Mouse (Mus musculus): ENCODE data around the gene Tbc1d9. TPM values are rescaled to one million over a fixed set of nuclear protein-coding genes. Genes with fewer than 3 reads are reported as not detected.

Tbc1d9 gene
- 0.51 and 0.71 TPM in 2 replicates for polyA plus RNA-seq (2015; fragmentation: Nextera tagmentation; extraction: Ambion mirVana)

DNA sequence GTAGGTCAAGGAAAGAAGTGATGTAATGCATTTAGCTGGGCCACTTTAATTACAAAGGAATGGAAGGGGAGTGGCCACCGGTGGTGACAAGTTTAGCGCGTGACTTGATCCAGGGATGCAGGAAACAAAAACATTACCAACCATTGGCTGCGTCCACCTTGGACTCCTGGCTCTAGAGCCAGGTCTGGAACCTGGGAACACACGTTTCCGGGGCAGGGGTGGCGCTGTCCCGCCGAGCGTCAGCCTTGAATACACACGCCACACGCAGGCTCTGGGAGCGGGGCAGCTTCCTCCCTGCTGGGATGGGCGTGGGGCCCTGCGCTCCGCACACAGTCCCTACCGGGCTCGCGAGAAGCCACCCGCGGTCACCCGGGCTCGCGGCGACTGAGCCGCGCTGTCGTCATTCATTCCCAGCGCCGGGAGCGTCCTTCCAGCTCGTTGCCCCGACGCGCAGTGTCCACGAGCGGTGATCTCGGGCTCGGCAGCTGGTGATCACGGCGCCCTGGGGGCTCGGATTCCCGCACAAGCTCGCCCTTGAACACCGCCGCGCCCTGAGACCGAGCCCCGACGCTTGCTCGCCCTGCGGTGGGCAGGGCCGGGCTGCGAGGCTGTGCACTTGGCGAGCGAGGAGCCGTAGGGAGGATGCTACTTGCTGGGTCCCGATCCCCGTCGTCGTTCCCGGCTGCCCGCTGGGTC, at the start of gene Tbc1d9:
Gene Tbc1d9, plus strand, starts transcription at position 118 of the 696 bp plus-strand sequence.
- peak within 1 kb of the TSS; percentile 76 for H3K4me2 ChIP-seq
- H3K36me3 ChIP-seq = no peaks in the 10 kb centered on the region
- ATAC-seq (ENCODE audit: low read depth) = peak; percentile 79
- peak within 1 kb of the TSS; percentile 59 for H3K27ac ChIP-seq
- peaks cover 51% of the 10 kb centered on the region for H3K27me3 ChIP-seq
- H3K4me1 ChIP-seq (replicated peaks) = peaks cover 10% of the 10 kb centered on the region
- H3K9me3 ChIP-seq (replicated peaks) = no peaks in the 10 kb centered on the region
- H3K9ac ChIP-seq = peak within 1 kb of the TSS; percentile 68
- WGBS (ENCODE audit: insufficient replicate concordance) = under 1% methylated on average over 63 of the region's 63 CpGs
- peak within 1 kb of the TSS; percentile 64 for H3K4me3 ChIP-seq (replicated peaks)
- DNase-seq = peak; percentile 6

DNA sequence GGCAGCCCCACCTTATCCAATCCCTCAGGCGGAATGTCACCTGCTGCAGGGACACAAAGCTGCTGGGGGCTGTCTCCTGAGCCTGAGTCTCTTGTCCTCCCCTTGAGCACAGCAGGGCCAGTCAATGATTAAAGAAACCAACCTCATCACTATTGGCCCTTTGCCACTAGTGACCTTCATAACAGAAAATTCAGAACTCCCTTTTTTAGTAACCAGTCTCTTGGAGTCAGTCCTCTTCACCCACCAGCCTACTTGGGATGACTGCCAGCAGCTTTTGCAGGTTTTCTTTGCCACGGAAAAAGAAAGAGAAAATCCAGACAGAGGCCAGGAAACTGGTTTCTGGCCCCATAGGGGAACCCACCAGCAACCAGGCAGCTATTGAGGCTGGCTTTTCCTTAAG, 30.1 kb upstream of the Tbc1d9 start:
- Histone ChIP-seq H3K9me3 (replicated peaks) (no peaks in the 10 kb centered on the region), H3K27me3 (no peaks in the 10 kb centered on the region), H3K4me1 (replicated peaks) (no peaks in the 10 kb centered on the region), H3K9ac (no peak overlapping the region), H3K36me3 (no peaks in the 10 kb centered on the region), H3K4me2 (no peak overlapping the region), H3K27ac (no peak overlapping the region), H3K4me3 (replicated peaks) (no peak overlapping the region)
- 50% methylated on average over 2 of the region's 2 CpGs for WGBS (ENCODE audit: insufficient replicate concordance)
- no peak for ATAC-seq (ENCODE audit: low read depth)
- no peak for DNase-seq

DNA sequence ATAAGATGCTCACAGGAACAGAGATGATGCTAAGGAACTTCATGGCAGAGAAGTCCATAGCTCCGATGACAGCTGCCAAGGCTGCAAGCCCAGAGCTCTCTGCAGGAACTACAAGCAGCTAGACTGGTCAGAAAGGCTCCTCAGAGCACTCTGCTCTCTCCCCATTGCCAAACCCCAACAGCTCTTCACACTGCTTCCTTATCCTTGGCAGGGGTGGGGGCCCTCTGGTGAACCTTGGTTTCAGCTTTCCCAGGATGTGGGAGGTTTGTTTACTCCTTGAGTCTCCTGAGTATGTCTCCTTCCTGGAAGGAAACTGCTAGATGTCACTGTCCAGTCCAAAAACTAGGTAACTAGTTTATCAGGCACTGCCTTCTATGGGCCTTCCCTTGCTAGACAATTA, 25.1 kb upstream of the Tbc1d9 start:
- Histone ChIP-seq H3K9me3 (replicated peaks) (no peaks in the 10 kb centered on the region), H3K9ac (no peak overlapping the region), H3K27ac (no peak overlapping the region), H3K36me3 (no peaks in the 10 kb centered on the region), H3K27me3 (no peaks in the 10 kb centered on the region), H3K4me1 (replicated peaks) (peaks cover 3% of the 10 kb centered on the region; the same call in 1 of the 2 replicates), H3K4me3 (replicated peaks) (no peak overlapping the region), H3K4me2 (no peak overlapping the region)
- ATAC-seq (ENCODE audit: low read depth) (no peak), DNase-seq (no peak)
- WGBS (ENCODE audit: insufficient replicate concordance) = 55% methylated on average over 1 of the region's 1 CpGs

DNA sequence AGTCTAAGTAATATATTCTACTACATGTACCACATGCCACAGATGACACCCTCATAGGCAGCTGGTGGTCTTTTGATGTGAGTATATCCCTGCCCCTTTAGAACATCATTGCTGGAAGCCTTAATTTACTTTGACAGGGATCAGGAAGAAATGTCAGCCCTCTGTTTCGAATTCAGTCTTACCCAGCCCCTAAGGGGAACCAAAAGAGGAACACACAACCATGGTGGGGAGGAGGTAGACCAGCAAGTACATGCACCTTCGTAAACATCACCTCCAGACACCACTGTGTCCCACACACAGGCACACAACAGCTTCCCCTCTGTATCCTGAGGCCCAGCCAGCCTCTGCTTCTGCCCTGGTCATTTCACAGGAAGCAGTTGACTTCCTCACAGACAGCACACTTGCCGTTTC, 24.4 kb upstream of the Tbc1d9 start:
- WGBS (ENCODE audit: insufficient replicate concordance) = 20% methylated on average over 3 of the region's 3 CpGs
- Histone ChIP-seq H3K9me3 (replicated peaks) (no peaks in the 10 kb centered on the region), H3K4me3 (replicated peaks) (no peak overlapping the region), H3K4me2 (no peak overlapping the region), H3K27ac (peak overlapping the region; percentile 32; the same call in 1 of the 2 replicates), H3K27me3 (no peaks in the 10 kb centered on the region), H3K9ac (no peak overlapping the region), H3K36me3 (no peaks in the 10 kb centered on the region), H3K4me1 (replicated peaks) (peaks cover 3% of the 10 kb centered on the region; the same call in 1 of the 2 replicates)
- no peak for DNase-seq
- ATAC-seq (ENCODE audit: low read depth) = no peak

DNA sequence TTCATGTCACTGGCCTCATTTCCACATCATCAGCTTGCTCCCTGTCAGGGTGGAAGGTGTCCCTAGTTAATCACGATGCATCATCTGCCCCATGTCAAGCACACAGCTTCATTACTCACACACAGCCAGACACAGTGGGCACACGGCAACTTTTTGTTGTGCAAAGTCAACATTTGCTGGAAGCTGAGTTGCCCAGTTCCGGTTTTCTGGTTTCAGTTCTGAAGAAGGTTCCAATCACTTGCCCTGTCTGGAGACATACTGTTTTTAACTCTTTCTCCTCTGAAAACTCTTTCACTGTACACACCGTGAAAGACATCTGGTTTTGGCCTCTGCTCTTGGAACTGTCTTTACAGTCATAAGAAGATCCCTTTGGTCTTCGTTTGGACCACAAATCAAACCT, 23.8 kb upstream of the Tbc1d9 start:
- peaks cover 3% of the 10 kb centered on the region; the same call in 1 of the 2 replicates for H3K4me1 ChIP-seq (replicated peaks)
- no peak overlapping the region for H3K9ac ChIP-seq
- no peak overlapping the region for H3K4me3 ChIP-seq (replicated peaks)
- no peaks in the 10 kb centered on the region for H3K27me3 ChIP-seq
- H3K36me3 ChIP-seq = no peaks in the 10 kb centered on the region
- WGBS (ENCODE audit: insufficient replicate concordance) = 43% methylated on average over 5 of the region's 5 CpGs
- no peak for ATAC-seq (ENCODE audit: low read depth)
- H3K9me3 ChIP-seq (replicated peaks) = no peaks in the 10 kb centered on the region
- no peak overlapping the region for H3K4me2 ChIP-seq
- no peak for DNase-seq
- H3K27ac ChIP-seq = no peak overlapping the region

DNA sequence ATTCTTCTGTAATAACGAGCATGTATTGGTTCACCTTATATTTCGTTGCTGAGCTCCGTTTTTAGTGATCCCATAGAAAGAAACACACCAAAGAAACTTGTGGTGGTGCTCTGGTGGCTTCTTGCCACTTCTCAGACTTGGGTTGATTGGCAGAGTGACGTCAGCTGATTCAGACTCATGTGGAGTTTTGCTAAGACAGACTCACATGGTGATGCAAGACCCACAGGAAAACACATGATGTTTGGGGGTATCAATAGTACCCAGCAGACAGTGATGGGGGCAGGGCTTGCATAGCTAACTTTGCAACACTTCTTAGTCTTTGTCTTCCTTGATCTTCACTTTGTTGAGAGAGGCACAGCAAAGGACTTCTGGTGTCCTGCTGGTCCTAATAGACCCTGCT, 20.6 kb upstream of the Tbc1d9 start:
- 67% methylated on average over 4 of the region's 4 CpGs for WGBS (ENCODE audit: insufficient replicate concordance)
- Histone ChIP-seq H3K4me2 (no peak overlapping the region), H3K27ac (no peak overlapping the region), H3K36me3 (no peaks in the 10 kb centered on the region), H3K4me3 (replicated peaks) (no peak overlapping the region), H3K9ac (no peak overlapping the region), H3K27me3 (no peaks in the 10 kb centered on the region), H3K4me1 (replicated peaks) (peaks cover 3% of the 10 kb centered on the region; the same call in 1 of the 2 replicates), H3K9me3 (replicated peaks) (no peaks in the 10 kb centered on the region)
- ATAC-seq (ENCODE audit: low read depth) (no peak), DNase-seq (no peak)

DNA sequence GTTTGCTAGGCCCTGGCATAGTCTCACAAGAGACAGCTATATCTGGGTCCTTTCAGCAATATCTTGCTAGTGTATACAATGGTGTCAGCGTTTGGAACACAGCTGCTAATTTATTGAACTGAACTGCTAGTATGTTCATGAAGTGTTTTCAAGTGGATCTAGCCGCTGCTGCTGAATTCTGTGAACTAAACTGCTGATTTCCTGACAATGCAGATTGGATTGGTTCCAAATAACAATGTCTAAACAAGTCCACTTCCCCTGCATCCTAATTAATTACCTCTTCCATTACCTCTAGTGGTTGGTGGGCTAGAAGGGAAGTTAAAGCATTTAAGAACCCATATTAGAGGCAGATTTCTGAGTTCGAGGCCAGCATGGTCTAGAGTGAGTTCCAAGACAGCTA, 19.7 kb upstream of the Tbc1d9 start:
- Histone ChIP-seq H3K4me1 (replicated peaks) (peaks cover 3% of the 10 kb centered on the region; the same call in 1 of the 2 replicates), H3K27me3 (no peaks in the 10 kb centered on the region), H3K36me3 (no peaks in the 10 kb centered on the region), H3K9ac (no peak overlapping the region), H3K4me2 (no peak overlapping the region), H3K9me3 (replicated peaks) (no peaks in the 10 kb centered on the region), H3K27ac (no peak overlapping the region), H3K4me3 (replicated peaks) (no peak overlapping the region)
- ATAC-seq (ENCODE audit: low read depth) (no peak), DNase-seq (no peak)
- 68% methylated on average over 3 of the region's 3 CpGs for WGBS (ENCODE audit: insufficient replicate concordance)

DNA sequence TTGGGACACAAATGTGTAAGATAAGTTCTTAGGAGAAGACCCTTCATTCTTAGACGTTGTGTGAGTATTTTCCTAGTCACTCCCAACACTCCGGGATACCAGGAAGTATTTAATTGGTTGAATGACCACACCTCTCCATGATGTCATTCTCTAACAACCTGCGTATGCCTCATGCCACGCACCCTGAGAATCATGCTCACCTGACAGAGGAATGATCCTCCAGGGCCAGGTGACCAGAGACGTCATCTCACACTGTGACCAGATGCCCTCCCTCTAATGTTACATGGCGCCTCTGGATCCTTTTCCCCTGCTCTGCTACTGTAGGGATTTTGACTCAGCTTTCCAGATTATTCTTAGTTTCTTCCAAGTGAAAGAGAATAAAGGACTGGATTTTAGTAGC, 16.0 kb upstream of the Tbc1d9 start:
- no peak for DNase-seq
- no peak overlapping the region for H3K9ac ChIP-seq
- H3K27ac ChIP-seq = no peak overlapping the region
- H3K4me1 ChIP-seq (replicated peaks) = no peaks in the 10 kb centered on the region
- H3K27me3 ChIP-seq = no peaks in the 10 kb centered on the region
- 69% methylated on average over 6 of the region's 6 CpGs for WGBS (ENCODE audit: insufficient replicate concordance)
- H3K4me2 ChIP-seq = no peak overlapping the region
- H3K9me3 ChIP-seq (replicated peaks) = no peaks in the 10 kb centered on the region
- H3K36me3 ChIP-seq = no peaks in the 10 kb centered on the region
- H3K4me3 ChIP-seq (replicated peaks) = no peak overlapping the region
- ATAC-seq (ENCODE audit: low read depth) = no peak

DNA sequence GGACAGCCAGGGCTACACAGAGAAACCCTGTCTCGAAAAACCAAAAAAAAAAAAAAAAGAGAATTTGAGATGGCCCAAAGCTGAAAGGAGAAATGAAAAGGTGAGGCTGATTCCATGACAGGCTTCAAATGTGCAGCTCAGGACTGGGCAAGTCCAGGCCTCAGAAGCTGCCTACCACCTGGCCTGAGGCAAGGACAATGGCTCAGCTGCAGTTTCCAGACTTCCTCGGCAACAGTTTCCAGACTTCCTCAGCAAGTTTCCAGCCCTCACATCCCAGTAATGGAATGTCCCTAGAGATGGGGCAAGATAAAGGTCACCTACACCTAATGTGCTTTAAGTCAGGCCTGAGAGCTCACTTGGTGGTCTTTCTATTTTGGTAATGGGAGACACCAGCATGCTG, 13.1 kb upstream of the Tbc1d9 start:
- no peaks in the 10 kb centered on the region for H3K9me3 ChIP-seq (replicated peaks)
- H3K9ac ChIP-seq = no peak overlapping the region
- H3K4me2 ChIP-seq = no peak overlapping the region
- WGBS (ENCODE audit: insufficient replicate concordance) = 54% methylated on average over 2 of the region's 2 CpGs
- no peaks in the 10 kb centered on the region for H3K27me3 ChIP-seq
- H3K4me1 ChIP-seq (replicated peaks) = 0 out of 2 replicates have a peak, but pooled peaks cover 2% of the 10 kb centered on the region
- H3K36me3 ChIP-seq = no peaks in the 10 kb centered on the region
- no peak for DNase-seq
- H3K27ac ChIP-seq = no peak overlapping the region
- no peak overlapping the region for H3K4me3 ChIP-seq (replicated peaks)
- no peak for ATAC-seq (ENCODE audit: low read depth)

DNA sequence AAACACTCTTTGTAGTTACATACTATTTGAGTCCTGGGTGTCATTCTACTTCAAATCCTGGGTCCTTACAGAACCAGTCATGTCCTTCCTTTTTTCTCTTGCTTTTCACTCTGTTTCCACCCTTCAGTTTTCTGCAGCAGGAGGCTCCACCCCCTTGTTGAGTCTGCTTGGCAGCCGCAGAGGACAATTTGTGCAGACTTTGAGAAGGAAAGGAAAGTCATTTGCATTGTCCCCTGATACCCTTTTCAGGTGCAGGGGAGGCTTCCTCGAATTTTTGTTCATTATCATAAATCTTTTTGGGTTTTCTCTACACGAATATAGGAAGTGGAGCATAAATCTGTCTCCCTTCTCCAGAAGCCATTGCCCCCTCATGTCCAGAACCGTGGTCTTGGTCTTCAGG, 12.7 kb upstream of the Tbc1d9 start:
- no peak overlapping the region for H3K4me3 ChIP-seq (replicated peaks)
- whole genome bisulfite sequencing (ENCODE audit: insufficient replicate concordance) = 32% methylated on average over 4 of the region's 4 CpGs
- DNase-seq (no peak), ATAC-seq (ENCODE audit: low read depth) (no peak)
- no peaks in the 10 kb centered on the region for H3K9me3 ChIP-seq (replicated peaks)
- H3K4me2 ChIP-seq = no peak overlapping the region
- H3K36me3 ChIP-seq = no peaks in the 10 kb centered on the region
- H3K27ac ChIP-seq = no peak overlapping the region
- H3K27me3 ChIP-seq = no peaks in the 10 kb centered on the region
- H3K4me1 ChIP-seq (replicated peaks) = 0 out of 2 replicates have a peak, but pooled peaks cover 2% of the 10 kb centered on the region
- H3K9ac ChIP-seq = no peak overlapping the region

DNA sequence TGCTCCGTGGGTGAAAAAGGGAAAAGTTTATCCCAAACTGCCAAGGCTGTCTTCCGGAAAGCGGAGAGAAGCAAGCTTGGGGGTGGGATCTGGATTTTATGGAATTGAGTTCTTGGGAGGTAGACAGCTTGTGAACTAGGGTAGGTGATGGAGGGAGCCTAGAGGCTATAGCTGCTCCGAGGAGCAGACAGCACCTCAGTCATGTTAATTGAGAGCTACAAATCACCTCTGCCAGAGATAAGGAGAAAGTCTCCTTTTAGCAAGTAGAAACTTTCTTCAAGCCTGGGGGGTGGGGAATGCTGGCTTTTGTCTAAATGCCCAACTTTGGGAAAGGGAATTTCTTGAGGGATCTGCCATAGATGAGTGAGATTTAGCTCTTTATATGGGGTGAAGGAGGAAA, 10.0 kb upstream of the Tbc1d9 start:
- Histone ChIP-seq H3K4me1 (replicated peaks) (0 out of 2 replicates have a peak, but pooled peaks cover 2% of the 10 kb centered on the region), H3K27ac (no peak overlapping the region), H3K36me3 (no peaks in the 10 kb centered on the region), H3K27me3 (no peaks in the 10 kb centered on the region), H3K4me3 (replicated peaks) (no peak overlapping the region), H3K9ac (no peak overlapping the region), H3K4me2 (no peak overlapping the region), H3K9me3 (replicated peaks) (no peaks in the 10 kb centered on the region)
- ATAC-seq (ENCODE audit: low read depth) (no peak), DNase-seq (no peak)
- WGBS (ENCODE audit: insufficient replicate concordance) = 27% methylated on average over 4 of the region's 4 CpGs

DNA sequence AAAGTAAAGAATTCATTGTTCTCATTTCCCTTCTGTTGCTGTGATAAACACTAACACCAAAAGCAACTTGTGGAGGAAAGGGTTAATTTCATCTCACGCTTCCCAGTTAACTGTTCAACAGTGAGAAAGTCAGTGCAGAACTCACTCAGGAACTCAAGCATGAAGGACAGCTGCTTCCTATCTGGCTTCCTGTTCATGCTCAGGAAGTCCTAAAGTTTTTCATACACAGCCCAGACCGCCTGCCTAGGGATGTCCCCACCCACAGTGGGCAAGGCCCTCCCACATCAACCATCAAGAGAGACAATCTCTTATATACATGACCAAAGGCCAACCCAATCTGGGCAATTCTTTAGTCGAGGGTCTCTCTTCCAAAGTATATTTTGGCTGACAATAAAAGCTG, 6.2 kb upstream of the Tbc1d9 start:
- Histone ChIP-seq H3K27ac (no peak overlapping the region), H3K4me3 (replicated peaks) (no peak overlapping the region), H3K36me3 (no peaks in the 10 kb centered on the region), H3K27me3 (peaks cover 8% of the 10 kb centered on the region), H3K9me3 (replicated peaks) (no peaks in the 10 kb centered on the region), H3K9ac (no peak overlapping the region), H3K4me2 (no peak overlapping the region), H3K4me1 (replicated peaks) (0 out of 2 replicates have a peak, but pooled peaks cover 2% of the 10 kb centered on the region)
- ATAC-seq (ENCODE audit: low read depth) (no peak), DNase-seq (no peak)
- 32% methylated on average over 3 of the region's 3 CpGs for WGBS (ENCODE audit: insufficient replicate concordance)

Data from liver, embryonic 13.5 days (tissue).